Mouse (Mus musculus) kidney, embryonic 14.5 days (tissue): ENCODE data around the gene Gm49510. TPM values are rescaled to one million over a fixed set of nuclear protein-coding genes. Genes with fewer than 3 reads are reported as not detected.

Source experiments
- ATAC-seq: fragments of 200-750 bp; cut with Nextera tagmentation; 2 replicates; pipeline ENCODE4 v1.8.0; 2017; ENCODE audit warnings: moderate number of reproducible peaks, mild to moderate bottlenecking, moderate TSS enrichment, moderate library complexity; ENCODE audit not compliant: low FRiP score, low TSS enrichment
- H3K27ac ChIP-seq: fragments of 300-500 bp; sonication (generic); 2 replicates; pipeline ENCODE4 v1.5.1; 2014; ENCODE audit warnings: low read depth, mild to moderate bottlenecking, low read length, moderate library complexity, mixed read lengths
- H3K27me3 ChIP-seq: fragments of 300-500 bp; sonication (generic); 2 replicates; pipeline ENCODE4 v1.6.1; 2014; ENCODE audit warnings: mild to moderate bottlenecking, low read length; ENCODE audit not compliant: control insufficient read depth, insufficient read depth
- H3K36me3 ChIP-seq: fragments of 300-500 bp; sonication (generic); 2 replicates; pipeline ENCODE4 v1.6.1; 2014; ENCODE audit warnings: low read length, mixed read lengths; ENCODE audit not compliant: control insufficient read depth, insufficient read depth
- H3K4me1 ChIP-seq: fragments of 300-500 bp; sonication (generic); 2 replicates; pipeline ENCODE4 v1.6.1; 2014; ENCODE audit warnings: low read length, mixed read lengths; ENCODE audit not compliant: control insufficient read depth, insufficient read depth
- H3K4me2 ChIP-seq: fragments of 300-500 bp; sonication (generic); replicated peaks from 2 replicates; pipeline ENCODE4 v1.6.1; 2014; ENCODE audit warnings: low read depth, mild to moderate bottlenecking, low read length
- H3K4me3 ChIP-seq: fragments of 300-500 bp; sonication (generic); 2 replicates; pipeline ENCODE4 v1.5.1; 2014; ENCODE audit warnings: mild to moderate bottlenecking, low read length
- H3K9ac ChIP-seq: fragments of 300-500 bp; sonication (generic); 2 replicates; pipeline ENCODE4 v1.6.1; 2014; ENCODE audit warnings: low read depth, mild to moderate bottlenecking, low read length, moderate library complexity
- H3K9me3 ChIP-seq: fragments of 300-500 bp; sonication (generic); 2 replicates; pipeline ENCODE4 v1.6.1; 2016; ENCODE audit warnings: low read length; ENCODE audit not compliant: control insufficient read depth
- WGBS: fragments of 180-500 bp; shearing (Covaris S2); extraction: QIAGEN DNeasy Blood & Tissue Kit; methylation state at CpG from one replicate; pipeline ENCODE4 v1.1.7; 2014; 5-methylcytosine and 5-hydroxymethylcytosine counted together
- microRNA-seq: library from miRNA; unstranded; fragments of <30 nt; microRNA quantifications from one replicate; pipeline ENCODE4, GENCODE M21; 2016
- polyA plus RNA-seq: library from polyadenylated mRNA; unstranded; fragments of >200 nt; fragmentation: Nextera tagmentation; extraction: Ambion mirVana; gene quantifications from 2 replicates; pipeline ENCODE4 v1.2.1, GENCODE M21; 2014

Gm49510 gene
- polyA plus RNA-seq, 1 experiment from 2014 or later, result 0.19 TPM

GRCm38 (mm10) chr15:78957021-78957420, 57.6 kb downstream of the Gm49510 start:
- 0 out of 2 replicates have a peak overlapping the region, but pooled peaks have one; percentile 24 for H3K27ac ChIP-seq
- H3K4me2 ChIP-seq, result peak overlapping the region; percentile 25

GRCm38 (mm10) chr15:78959537-78959936, 60.1 kb downstream of the Gm49510 start:
- WGBS, result 81% methylated on average over 11 of the region's 11 CpGs
- H3K4me3 ChIP-seq, result no peak overlapping the region
- peaks cover 10% of the 10 kb centered on the region; the same call in 1 of the 2 replicates for H3K4me1 ChIP-seq
- no peak overlapping the region for H3K27ac ChIP-seq
- H3K27me3 ChIP-seq, result no peaks in the 10 kb centered on the region
- no peak overlapping the region for H3K4me2 ChIP-seq
- no peak overlapping the region for H3K9ac ChIP-seq
- no peaks in the 10 kb centered on the region for H3K9me3 ChIP-seq
- peaks cover 6% of the 10 kb centered on the region; the same call in 1 of the 2 replicates for H3K36me3 ChIP-seq
- ATAC-seq, result no peak

More at GRCm38 (mm10) chr15:78957021-78957420, 57.6 kb downstream of the Gm49510 start:
- peak; percentile 63 for ATAC-seq
- Histone ChIP-seq H3K9ac (no peak overlapping the region; the same call in 1 of the 2 replicates), H3K4me1 (peaks cover 10% of the 10 kb centered on the region; the same call in 1 of the 2 replicates), H3K36me3 (peaks cover 6% of the 10 kb centered on the region; the same call in 1 of the 2 replicates), H3K4me3 (no peak overlapping the region), H3K27me3 (no peaks in the 10 kb centered on the region), H3K9me3 (no peaks in the 10 kb centered on the region)
- 33% methylated on average over 15 of the region's 15 CpGs for WGBS

- Histone ChIP-seq H3K9me3 (no peaks in the 10 kb centered on the region), H3K4me3 (no peak overlapping the region), H3K4me2 (no peak overlapping the region), H3K9ac (no peak overlapping the region), H3K4me1 (peaks cover 10% of the 10 kb centered on the region; the same call in 1 of the 2 replicates), H3K36me3 (peaks cover 6% of the 10 kb centered on the region; the same call in 1 of the 2 replicates), H3K27ac (no peak overlapping the region), H3K27me3 (no peaks in the 10 kb centered on the region)
- WGBS, result 81% methylated on average over 4 of the region's 4 CpGs
- no peak for ATAC-seq
Measured at GRCm38 (mm10) chr15:78960088-78960487, 60.6 kb downstream of the Gm49510 start.

- peaks cover 10% of the 10 kb centered on the region; the same call in 1 of the 2 replicates for H3K36me3 ChIP-seq
- peak; percentile 61 for ATAC-seq
- no peaks in the 10 kb centered on the region for H3K4me1 ChIP-seq
- WGBS, result 33% methylated on average over 2 of the region's 2 CpGs
- H3K9me3 ChIP-seq, result no peaks in the 10 kb centered on the region
- H3K9ac ChIP-seq, result no peak overlapping the region
- no peak overlapping the region for H3K4me3 ChIP-seq
- no peak overlapping the region for H3K27ac ChIP-seq
- no peak overlapping the region for H3K4me2 ChIP-seq
- no peaks in the 10 kb centered on the region for H3K27me3 ChIP-seq
Measured at GRCm38 (mm10) chr15:78962885-78963284, 63.4 kb downstream of the Gm49510 start.

Small RNAs within 50 kb of the gene (microRNA-seq; reads per million reads assigned to microRNA genes)
- gene Mir6955, result 0.84 reads per million

Other genes starting within 250 kb of the Gm49510 start
- 0.03 TPM in 2 replicates for gene Elfn2, start 180.9 kb upstream of the Gm49510 start, polyA plus RNA-seq
- 12.4 and 15.4 TPM in 2 replicates for gene Mfng, start 126.2 kb upstream of the Gm49510 start, polyA plus RNA-seq
- gene Card10, start 96.6 kb upstream of the Gm49510 start, polyA plus RNA-seq, result 6.1 and 10.2 TPM in 2 replicates
- 28.4 and 37.9 TPM in 2 replicates for gene Cdc42ep1, start 57.0 kb upstream of the Gm49510 start, polyA plus RNA-seq
- 0.53 and 1.6 TPM in 2 replicates for gene Lgals2, start 44.1 kb upstream of the Gm49510 start, polyA plus RNA-seq
- gene Gga1, start 22.5 kb upstream of the Gm49510 start, polyA plus RNA-seq, result 33.9 and 44.8 TPM in 2 replicates
- gene Sh3bp1, start 101 bp downstream of the Gm49510 start, polyA plus RNA-seq, result 32.7 and 38.5 TPM in 2 replicates
- 20.5 and 25.8 TPM in 2 replicates for gene Pdxp, start 14.3 kb downstream of the Gm49510 start, polyA plus RNA-seq
- gene Lgals1, start 27.1 kb downstream of the Gm49510 start, polyA plus RNA-seq, result 584 and 814 TPM in 2 replicates
- 55.8 and 64.6 TPM in 2 replicates for gene Nol12, start 35.3 kb downstream of the Gm49510 start, polyA plus RNA-seq
- gene Triobp, start 48.1 kb downstream of the Gm49510 start, polyA plus RNA-seq, result 50.6 and 54.9 TPM in 2 replicates
- gene H1f0, start 128.8 kb downstream of the Gm49510 start, polyA plus RNA-seq, result 137 and 306 TPM in 2 replicates
- 0.28 TPM in 1 of 2 replicates, not detected in the other for gene Galr3, start 142.2 kb downstream of the Gm49510 start, polyA plus RNA-seq
- gene Ankrd54, start 163.2 kb downstream of the Gm49510 start, polyA plus RNA-seq, result 48.6 and 54.2 TPM in 2 replicates
- 207 and 265 TPM in 2 replicates for gene Eif3l, start 175.5 kb downstream of the Gm49510 start, polyA plus RNA-seq
- 6.5 and 7.2 TPM in 2 replicates for gene Micall1, start 209.2 kb downstream of the Gm49510 start, polyA plus RNA-seq
- 352 and 434 TPM in 2 replicates for gene Polr2f, start 241.3 kb downstream of the Gm49510 start, polyA plus RNA-seq
- 7.1 and 8.8 TPM in 2 replicates for gene 1700088E04Rik, start 241.6 kb downstream of the Gm49510 start, polyA plus RNA-seq